Mouse (Mus musculus) E14TG2a.4 (cell line): ENCODE results near the gene Ago1.

Experiments
- CTCF ChIP-seq: conservative IDR thresholded peaks from 2 replicates; pipeline ENCODE4 v1.5.1; 2014; ENCODE audit warnings: low read length
- NANOG ChIP-seq: IDR thresholded peaks from 2 replicates; pipeline ENCODE4 v1.6.1; 2014; ENCODE audit warnings: borderline replicate concordance, low read length, mixed read lengths

- TF ChIP-seq CTCF (no peak), NANOG (no peak)
Measured at GRCm38 (mm10) chr4:126480288-126480687, 11.9 kb upstream of the Ago1 start.
